Mouse (Mus musculus) regulatory T cell (primary cell): Measurements from ENCODE around the gene Dnmt1.

ENCODE experiments used
- in situ Hi-C: fragments of 300-600 bp; cut with MboI, MseI; formaldehyde crosslinking; loops from one replicate; pipeline ENCODE4 v1.15.1; 2025; ENCODE audit warnings: high pct_unique_total_duplicates

The Dnmt1 gene

DNA sequence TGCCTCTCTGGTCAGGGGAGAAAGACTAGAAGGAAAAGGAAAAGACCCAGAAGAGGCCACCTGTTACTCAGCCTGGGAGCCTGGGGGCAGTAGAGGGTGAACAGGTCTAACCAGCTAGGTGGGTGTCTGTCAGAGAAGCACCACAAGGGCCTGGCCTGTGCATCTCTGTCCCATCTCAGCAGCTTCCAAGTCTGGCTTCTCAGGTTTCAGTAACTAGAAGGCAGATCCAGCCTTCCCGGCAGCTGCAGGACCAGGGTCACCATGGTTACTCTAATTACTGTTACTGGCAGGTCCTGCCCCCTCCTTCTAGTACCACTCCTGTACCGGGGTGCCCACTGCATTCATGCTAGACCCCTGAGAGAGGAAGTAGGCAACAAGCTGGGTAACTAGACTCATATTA, 15.8 kb downstream of the Dnmt1 start:
- in situ Hi-C loops = loop anchor here (25.0 kb wide), 1 partner anchor 1418 kb away; no protein-coding TSS in a partner anchor

GRCm38 (mm10) chr9:20943396-20943795, 16.3 kb downstream of the Dnmt1 start:
- in situ Hi-C loops = loop anchor here (25.0 kb wide), 1 partner anchor 1419 kb away; no protein-coding TSS in a partner anchor

DNA sequence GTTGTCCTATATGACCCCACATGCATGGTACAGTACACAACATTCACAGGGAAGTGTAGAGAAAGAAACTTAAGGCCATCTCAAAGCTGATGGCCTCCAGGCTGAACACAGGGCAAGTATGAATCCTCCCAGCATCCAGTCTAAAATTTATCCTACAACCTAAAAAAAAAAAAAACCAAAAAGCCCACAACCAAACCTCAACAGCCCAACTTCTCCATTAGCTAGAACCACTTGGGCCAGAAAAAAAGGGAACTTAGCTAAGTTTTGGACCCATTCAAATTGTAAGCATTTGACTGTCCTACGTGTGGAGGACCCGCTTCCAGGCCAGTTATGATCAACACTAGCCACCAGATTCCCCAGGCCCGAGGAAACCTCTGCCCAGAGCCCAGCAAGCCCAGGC, 36.4 kb downstream of the Dnmt1 start:
- in situ Hi-C loops = loop anchor here (5.0 to 25.0 kb wide), 2 partner anchors 89 to 754 kb away; partner anchors contain the start of genes Icam1 and Mrpl4

- in situ Hi-C loops = loop anchor here (25.0 kb wide), 1 partner anchor 96 kb away; the partner anchor contains the start of genes Icam1 and Mrpl4
These were observed 43.5 kb downstream of the Dnmt1 start for GRCm38 (mm10) chr9:20916160-20916559.

- in situ Hi-C loops = loop anchor here (25.0 kb wide), 1 partner anchor 102 kb away; the partner anchor contains the start of genes Icam1 and Mrpl4
These were observed 49.7 kb downstream of the Dnmt1 start for GRCm38 (mm10) chr9:20909948-20910347.

DNA sequence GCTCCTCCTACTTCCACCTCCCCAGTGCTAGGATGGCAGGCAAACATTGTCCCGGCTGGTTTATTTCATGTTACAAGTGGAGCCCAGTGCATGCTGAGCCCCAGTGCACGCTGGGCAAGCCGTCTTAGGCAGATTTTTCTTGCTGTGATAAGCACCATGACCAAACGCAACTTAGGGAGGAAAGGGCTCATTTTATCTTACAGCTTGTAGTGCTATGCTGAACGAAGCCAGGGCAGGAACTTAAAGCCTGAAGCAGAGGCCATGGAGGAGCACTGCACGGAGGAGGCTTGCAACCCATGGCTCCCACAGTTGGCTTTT, 57.6 kb downstream of the Dnmt1 start:
- in situ Hi-C loops = loop anchor here (25.0 kb wide), 1 partner anchor 110 kb away; the partner anchor contains the start of genes Icam1 and Mrpl4

GRCm38 (mm10) chr9:20901466-20902173, 58.1 kb downstream of the Dnmt1 start:
- in situ Hi-C loops = loop anchor here (25.0 kb wide), 1 partner anchor 111 kb away; the partner anchor contains the start of genes Icam1 and Mrpl4

GRCm38 (mm10) chr9:20898511-20899073, 61.1 kb downstream of the Dnmt1 start, which contains the start of gene Eif3g:
Gene Eif3g, minus strand, starts transcription at chr9:20898623.
- in situ Hi-C loops = no loop called here

DNA sequence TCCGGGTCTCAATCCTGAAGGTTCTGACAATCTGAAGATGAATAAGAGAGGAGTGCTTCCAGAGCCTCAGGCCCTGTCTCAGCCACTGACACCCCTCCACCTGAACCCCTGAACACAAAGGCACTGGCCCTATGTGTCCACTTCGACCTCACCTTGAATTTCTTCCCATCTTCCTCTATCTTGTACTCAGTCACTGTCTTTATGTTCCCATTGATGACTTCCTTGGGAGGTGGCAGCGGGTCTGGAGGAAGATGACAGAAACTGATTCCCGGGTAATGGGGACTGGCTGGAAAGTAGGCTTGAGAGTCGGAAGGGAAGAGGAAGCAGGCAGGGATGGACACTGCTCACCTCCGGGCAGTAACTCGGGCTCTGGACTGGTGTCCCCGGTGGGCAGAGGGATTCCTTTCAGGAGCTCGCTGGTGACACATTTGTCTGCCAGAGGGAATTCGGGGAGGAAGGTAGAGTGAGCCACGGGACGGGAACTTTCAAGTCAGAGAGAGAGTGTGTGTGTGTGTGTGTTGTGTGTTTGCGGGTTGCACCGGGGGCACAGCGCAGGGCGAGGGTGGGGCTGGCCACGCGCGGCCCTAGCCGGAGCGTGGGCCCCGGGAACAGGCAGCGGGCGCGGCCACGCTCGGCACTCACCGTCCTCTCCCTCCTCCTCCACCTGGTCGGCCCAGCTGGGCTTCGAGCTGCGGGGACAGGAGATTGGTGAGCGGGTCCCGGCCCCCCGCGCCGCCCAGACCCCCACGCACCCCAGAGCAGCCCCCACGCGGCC, 61.8 kb downstream of the Dnmt1 start:
- in situ Hi-C loops = no loop called here

DNA sequence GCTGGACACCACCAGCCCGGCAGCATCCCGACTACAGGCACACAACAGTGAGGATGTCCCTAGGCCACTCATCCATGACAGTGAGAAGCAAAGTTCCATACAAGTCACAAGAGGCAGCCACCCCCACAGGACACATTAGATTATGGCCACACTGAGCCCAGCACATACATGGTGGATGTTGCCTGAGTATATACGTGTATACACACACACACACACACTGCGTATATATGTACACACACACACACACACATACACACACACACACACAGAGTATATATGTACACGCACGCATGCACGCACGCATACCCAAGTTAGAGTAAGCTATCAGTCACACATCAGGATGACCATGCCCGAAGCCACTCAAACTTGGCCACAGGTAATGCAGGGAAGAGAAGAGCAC, 64.3 kb downstream of the Dnmt1 start:
- in situ Hi-C loops = no loop called here

DNA sequence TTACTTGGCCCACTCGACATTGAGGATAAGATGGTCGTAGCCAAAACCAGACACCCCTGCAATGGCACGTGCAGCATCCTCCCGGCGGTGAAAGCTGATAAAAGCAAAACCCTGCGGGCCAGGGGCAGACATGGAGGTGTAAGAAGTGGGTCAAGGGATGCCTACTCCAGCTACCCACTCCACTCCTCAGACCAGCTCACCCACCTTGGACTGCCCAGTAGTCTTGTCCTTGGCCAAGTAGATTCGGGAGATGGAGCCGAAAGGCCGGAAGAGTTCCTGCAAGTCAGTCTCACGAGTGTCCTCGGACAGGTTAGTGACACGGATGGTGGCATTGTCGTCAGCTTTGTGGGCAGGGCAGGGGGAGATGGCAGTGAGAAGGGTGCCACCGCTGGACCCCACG, 65.1 kb downstream of the Dnmt1 start:
- in situ Hi-C loops = no loop called here

- in situ Hi-C loops = no loop called here
These were observed 65.9 kb downstream of the Dnmt1 start for GRCm38 (mm10) chr9:20893590-20894343.

DNA sequence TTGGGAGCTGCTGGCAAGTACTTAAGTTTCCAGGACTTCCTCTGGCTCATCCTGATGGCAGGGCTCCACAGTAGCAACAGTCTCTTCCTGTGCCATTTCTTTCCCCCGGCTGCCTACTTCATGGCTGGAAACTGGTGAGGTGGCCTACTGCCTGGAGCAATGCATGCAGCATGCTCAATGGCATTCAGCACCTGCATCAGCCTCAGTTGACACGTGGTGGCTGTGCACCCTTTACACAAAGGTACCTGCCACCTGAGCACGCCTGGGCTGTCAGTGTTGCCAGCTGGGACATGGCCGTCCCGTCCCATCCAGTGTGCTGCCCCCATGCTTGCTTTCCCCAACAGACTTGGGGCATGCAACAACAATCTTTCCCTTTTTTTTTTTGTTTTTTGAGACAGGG, 66.6 kb downstream of the Dnmt1 start:
- in situ Hi-C loops = no loop called here

DNA sequence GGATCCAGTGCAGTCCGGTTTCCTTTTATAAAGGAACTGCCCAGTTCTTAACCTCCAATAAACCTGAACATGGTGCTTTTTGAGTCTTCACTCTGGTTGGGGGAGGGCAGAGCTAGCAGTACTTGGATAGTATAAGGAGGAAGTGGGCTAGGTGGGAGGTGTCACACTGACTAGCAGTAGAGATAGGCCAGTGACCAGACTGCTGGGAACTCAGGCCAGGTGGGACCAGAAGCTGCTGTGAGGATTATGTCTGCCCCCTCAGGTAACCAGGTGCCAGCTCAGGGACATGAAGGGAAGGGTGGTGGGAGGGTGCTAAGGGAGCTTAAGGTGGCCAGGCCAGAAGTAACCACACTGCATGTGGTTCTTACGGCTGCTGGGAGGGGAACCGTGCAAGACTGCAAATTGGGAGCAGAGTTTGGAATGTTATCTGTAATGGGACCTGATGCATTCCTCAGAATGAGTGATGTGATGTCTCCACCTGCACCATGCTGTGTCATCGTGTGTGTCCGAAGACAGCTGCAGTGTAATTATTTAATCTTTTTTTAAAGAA, 67.5 kb downstream of the Dnmt1 start:
- in situ Hi-C loops = no loop called here

- in situ Hi-C loops = no loop called here
These were observed 68.2 kb downstream of the Dnmt1 start for GRCm38 (mm10) chr9:20891339-20892103.

- in situ Hi-C loops = no loop called here
These were observed 69.3 kb downstream of the Dnmt1 start for GRCm38 (mm10) chr9:20890411-20890810.

DNA sequence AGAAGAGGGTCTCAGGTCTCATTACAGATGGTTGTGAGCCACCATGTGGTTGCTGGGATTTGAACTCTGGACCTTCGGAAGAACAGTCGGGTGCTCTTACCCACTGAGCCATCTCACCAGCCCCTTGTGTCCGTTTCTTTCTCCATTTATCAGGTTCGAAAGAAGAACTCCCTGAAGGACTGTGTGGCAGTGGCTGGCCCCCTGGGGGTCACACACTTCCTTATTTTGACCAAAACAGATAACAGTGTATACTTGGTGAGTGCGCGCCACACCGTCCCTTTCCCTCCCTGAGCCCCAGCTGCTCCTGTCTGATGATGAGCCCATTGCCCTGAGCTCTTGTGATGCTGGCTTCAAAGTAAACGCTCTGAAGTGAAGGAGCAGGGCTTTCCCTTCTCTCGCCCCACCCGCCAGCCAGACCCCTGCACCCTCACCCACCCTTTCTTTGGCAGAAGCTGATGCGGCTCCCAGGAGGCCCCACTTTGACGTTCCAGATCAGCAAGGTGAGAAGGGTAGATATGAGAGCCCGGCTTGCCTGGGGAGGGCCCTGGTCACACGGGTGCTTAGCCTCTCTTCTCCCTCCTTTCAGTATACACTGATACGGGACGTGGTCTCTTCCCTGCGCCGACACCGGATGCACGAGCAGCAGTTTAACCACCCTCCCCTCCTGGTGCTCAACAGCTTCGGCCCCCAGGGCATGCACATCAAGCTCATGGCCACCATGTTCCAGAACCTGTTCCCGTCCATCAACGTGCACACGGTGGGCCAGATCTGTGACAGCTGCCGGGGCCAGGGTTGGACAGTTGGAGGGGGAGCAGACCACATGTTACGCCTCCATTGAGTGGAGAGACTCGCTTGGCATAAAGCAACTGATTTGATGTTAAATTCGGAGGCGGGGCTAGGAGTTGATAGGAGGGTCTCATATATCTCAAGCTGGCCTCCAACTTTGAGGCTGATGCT, 70.2 kb downstream of the Dnmt1 start:
- in situ Hi-C loops = no loop called here

DNA sequence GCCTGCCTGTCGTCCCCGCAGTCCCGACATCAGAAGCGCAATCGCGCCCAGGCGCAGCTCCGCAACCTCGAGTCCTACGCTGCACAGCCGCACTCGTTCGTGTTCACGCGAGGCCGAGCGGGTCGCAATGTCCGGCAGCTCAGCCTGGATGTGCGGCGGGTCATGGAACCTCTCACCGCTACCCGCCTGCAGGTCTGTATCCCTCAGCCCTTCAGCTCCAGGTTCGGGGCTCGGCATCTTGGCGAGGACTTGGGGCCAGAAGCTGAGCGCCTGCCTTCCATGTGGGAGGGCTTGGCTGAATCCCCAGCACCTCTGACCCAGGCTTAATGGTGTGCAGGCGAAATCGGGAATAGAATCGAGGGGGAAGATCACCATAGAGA, 71.3 kb downstream of the Dnmt1 start:
- in situ Hi-C loops = no loop called here

GRCm38 (mm10) chr9:20887704-20888385, 71.8 kb downstream of the Dnmt1 start, which contains the start of gene Ppan:
Gene Ppan, plus strand, starts transcription at chr9:20888175.
- in situ Hi-C loops = no loop called here
